Comparison of ENCODE assay signal across 29 mouse cellular contexts in genomic region chr1:62772391-62772790, GRCm38 (mm10).
DNase-seq lines count a peak whose midpoint lies in the region; ATAC-seq and TF ChIP-seq lines count a peak whose summit lies in the region.
"Had no signal": no experiment of that assay in that cellular context is flagged by ENCODE, and none has a peak within 500 bp of the region (broad histone marks: within the 10 kb centered on the region; RNA-seq: fewer than 3 reads in every experiment).

No protein-coding gene starts in this region.

- H3K36me3 ChIP-seq in ES-Bruce4 (ENCODE audit: control insufficient read depth, insufficient read depth, low read length, poor library complexity, severe bottlenecking) = no peaks in the 10 kb centered on the region
- H3K36me3 ChIP-seq in stomach, embryonic 16.5 days (ENCODE audit: control insufficient read depth, insufficient read depth, low read length) = no peaks in the 10 kb centered on the region
- H3K36me3 ChIP-seq in limb, embryonic 10.5 days = peaks cover 92% of the 10 kb centered on the region
- no peaks in the 10 kb centered on the region for H3K36me3 ChIP-seq in hindbrain, postnatal 0 days (ENCODE audit: insufficient read depth, low read length)
- H3K36me3 ChIP-seq: heart, embryonic 13.5 days had no signal

- TF ChIP-seq CTCF in layer of hippocampus, adult 2 months (conservative IDR thresholded peaks at IDR 0.05) = no peak
- TF ChIP-seq CTCF in ES-Bruce4 (IDR thresholded peaks at IDR 0.05; ENCODE audit: low read depth, low read length) = no peak
- TF ChIP-seq CTCF in hindbrain, postnatal 0 days (IDR thresholded peaks at IDR 0.05; ENCODE audit: low read depth) = no peak

- TF ChIP-seq POLR2A in ES-Bruce4 (IDR thresholded peaks at IDR 0.05; ENCODE audit: insufficient read depth, low read length) = no peak

- no peak overlapping the region for H3K4me2 ChIP-seq in stomach, embryonic 16.5 days (ENCODE audit: low read depth, low read length)
- H3K4me2 ChIP-seq in hindbrain, postnatal 0 days (ENCODE audit: low read depth, low read length) = no peak overlapping the region
- H3K4me2 ChIP-seq: forebrain, embryonic 12.5 days; forebrain, embryonic 15.5 days; heart, embryonic 13.5 days; hindbrain, embryonic 15.5 days; intestine, embryonic 15.5 days had no signal

- no peak overlapping the region for H3K4me3 ChIP-seq in layer of hippocampus, adult 2 months
- H3K4me3 ChIP-seq in ES-Bruce4 (ENCODE audit: low read depth, low read length) = 0 out of 2 replicates have a peak overlapping the region, but pooled peaks have one; percentile 4
- H3K4me3 ChIP-seq in stomach, embryonic 16.5 days (replicated peaks; ENCODE audit: low read length) = no peak overlapping the region
- no peak overlapping the region for H3K4me3 ChIP-seq in limb, embryonic 10.5 days
- no peak overlapping the region for H3K4me3 ChIP-seq in hindbrain, postnatal 0 days (ENCODE audit: low read length)
- H3K4me3 ChIP-seq: erythroblast, embryonic 14.5 days; forebrain, embryonic 12.5 days; forebrain, embryonic 15.5 days; heart, adult 2 months; heart, embryonic 10.5 days; heart, embryonic 13.5 days; hindbrain, embryonic 15.5 days; intestine, embryonic 15.5 days had no signal

- 0 out of 2 replicates have a peak overlapping the region, but pooled peaks have one; percentile 57 for H3K27ac ChIP-seq in layer of hippocampus, adult 2 months
- H3K27ac ChIP-seq in ES-Bruce4 (ENCODE audit: insufficient read depth, low read length) = peak overlapping the region; percentile 82
- H3K27ac ChIP-seq in stomach, embryonic 16.5 days (ENCODE audit: low read length) = peak overlapping the region; percentile 60; the same call in 1 of the 2 replicates
- H3K27ac ChIP-seq in limb, embryonic 10.5 days = no peak overlapping the region
- H3K27ac ChIP-seq in hindbrain, postnatal 0 days = no peak overlapping the region
- H3K27ac ChIP-seq: forebrain, embryonic 12.5 days; forebrain, embryonic 15.5 days; heart, adult 2 months; heart, embryonic 10.5 days; heart, embryonic 13.5 days; hindbrain, embryonic 15.5 days; intestine, embryonic 15.5 days had no signal

- 65% methylated on average over 4 of the region's 4 CpGs for WGBS in stomach, embryonic 16.5 days
- 86% methylated on average over 4 of the region's 4 CpGs for WGBS in limb, embryonic 10.5 days
- 82% methylated on average over 4 of the region's 4 CpGs for WGBS in hindbrain, postnatal 0 days

- no peaks in the 10 kb centered on the region for H3K9me3 ChIP-seq in ES-Bruce4 (replicated peaks; ENCODE audit: control insufficient read depth, insufficient read depth, low read length, poor library complexity, severe bottlenecking)
- H3K9me3 ChIP-seq in stomach, embryonic 16.5 days (replicated peaks; ENCODE audit: control insufficient read depth, low read length) = no peaks in the 10 kb centered on the region
- no peaks in the 10 kb centered on the region for H3K9me3 ChIP-seq in limb, embryonic 10.5 days (replicated peaks)
- H3K9me3 ChIP-seq in hindbrain, postnatal 0 days (ENCODE audit: low read length) = no peaks in the 10 kb centered on the region
- H3K9me3 ChIP-seq: forebrain, embryonic 12.5 days; forebrain, embryonic 15.5 days; heart, embryonic 10.5 days; heart, embryonic 13.5 days; hindbrain, embryonic 15.5 days; intestine, embryonic 15.5 days had no signal

- no peak for DNase-seq in layer of hippocampus, adult 2 months (ENCODE audit: low spot score in 2 of 2)
- DNase-seq in layer of hippocampus, adult 9-10 months (ENCODE audit: low spot score) = no peak
- DNase-seq in R1 (ENCODE audit: low read depth, low spot score) = peak; percentile 89
- no peak for DNase-seq in limb, embryonic 10.5 days (ENCODE audit: low spot score)
- DNase-seq in hindbrain, postnatal 0 days (ENCODE audit: low spot score) = no peak
- no peak for DNase-seq in frontal cortex, postnatal 36 days (ENCODE audit: low spot score in 2 of 2)
- DNase-seq: adrenal gland, postnatal 10 days; B cell, adult 2 months; cerebellum, adult 11 months; cerebellum, adult 2 months; cerebellum, postnatal 10 days; cerebellum, postnatal 36 days; embryo, embryonic 11 days; gastrocnemius, postnatal 10 days; gastrocnemius, postnatal 36 days; heart, postnatal 14 days; heart, postnatal 4 days; kidney, adult 11 months had no signal

- no peak for ATAC-seq in stomach, embryonic 16.5 days (ENCODE audit: insufficient read depth, low FRiP score)
- ATAC-seq in hindbrain, postnatal 0 days = no peak
- ATAC-seq: forebrain, embryonic 15.5 days; intestine, embryonic 15.5 days had no signal

- TF ChIP-seq EP300 in ES-Bruce4 (IDR thresholded peaks at IDR 0.05; ENCODE audit: insufficient read depth, low read depth, low read length) = no peak

- no peaks in the 10 kb centered on the region for H3K27me3 ChIP-seq in ES-Bruce4 (ENCODE audit: control insufficient read depth, insufficient read depth, low read length, poor library complexity, severe bottlenecking)
- no peaks in the 10 kb centered on the region for H3K27me3 ChIP-seq in stomach, embryonic 16.5 days (ENCODE audit: control insufficient read depth, insufficient read depth, low read length)
- no peaks in the 10 kb centered on the region for H3K27me3 ChIP-seq in limb, embryonic 10.5 days (ENCODE audit: low read depth, poor library complexity, severe bottlenecking)
- H3K27me3 ChIP-seq in hindbrain, postnatal 0 days (ENCODE audit: insufficient read depth, low read length) = no peaks in the 10 kb centered on the region
- H3K27me3 ChIP-seq: CH12.LX; forebrain, embryonic 12.5 days; forebrain, embryonic 15.5 days; heart, embryonic 13.5 days; hindbrain, embryonic 15.5 days; intestine, embryonic 15.5 days had no signal

- peaks cover 7% of the 10 kb centered on the region for H3K4me1 ChIP-seq in ES-Bruce4 (ENCODE audit: control insufficient read depth, insufficient read depth, low read length)
- peaks cover 19% of the 10 kb centered on the region for H3K4me1 ChIP-seq in stomach, embryonic 16.5 days (ENCODE audit: control insufficient read depth, insufficient read depth, low read length)
- H3K4me1 ChIP-seq in limb, embryonic 10.5 days = peaks cover 40% of the 10 kb centered on the region
- H3K4me1 ChIP-seq in hindbrain, postnatal 0 days (ENCODE audit: insufficient read depth, low read length) = peaks cover 2% of the 10 kb centered on the region; the same call in 1 of the 2 replicates
- H3K4me1 ChIP-seq: forebrain, embryonic 15.5 days had no signal

- H3K9ac ChIP-seq in ES-Bruce4 (ENCODE audit: low read depth, poor library complexity, severe bottlenecking) = 0 out of 2 replicates have a peak overlapping the region, but pooled peaks have one; percentile 43
- H3K9ac ChIP-seq in stomach, embryonic 16.5 days (ENCODE audit: low read length) = no peak overlapping the region
- no peak overlapping the region for H3K9ac ChIP-seq in hindbrain, postnatal 0 days (replicated peaks; ENCODE audit: low read length)
- H3K9ac ChIP-seq: forebrain, embryonic 12.5 days; forebrain, embryonic 15.5 days; heart, embryonic 13.5 days; hindbrain, embryonic 15.5 days; intestine, embryonic 15.5 days had no signal

Comparison
In these comparisons a context has a peak if more than half of its experiments do, and no peak if none do; other contexts are left out.
1. H3K27ac ChIP-seq: peak in layer of hippocampus, adult 2 months (single experiment), ES-Bruce4 (single experiment) and stomach, embryonic 16.5 days (single experiment); none in limb, embryonic 10.5 days (single experiment) and hindbrain, postnatal 0 days (single experiment).